ENCODE assay signal across 8 mouse cellular contexts in the genomic region with DNA sequence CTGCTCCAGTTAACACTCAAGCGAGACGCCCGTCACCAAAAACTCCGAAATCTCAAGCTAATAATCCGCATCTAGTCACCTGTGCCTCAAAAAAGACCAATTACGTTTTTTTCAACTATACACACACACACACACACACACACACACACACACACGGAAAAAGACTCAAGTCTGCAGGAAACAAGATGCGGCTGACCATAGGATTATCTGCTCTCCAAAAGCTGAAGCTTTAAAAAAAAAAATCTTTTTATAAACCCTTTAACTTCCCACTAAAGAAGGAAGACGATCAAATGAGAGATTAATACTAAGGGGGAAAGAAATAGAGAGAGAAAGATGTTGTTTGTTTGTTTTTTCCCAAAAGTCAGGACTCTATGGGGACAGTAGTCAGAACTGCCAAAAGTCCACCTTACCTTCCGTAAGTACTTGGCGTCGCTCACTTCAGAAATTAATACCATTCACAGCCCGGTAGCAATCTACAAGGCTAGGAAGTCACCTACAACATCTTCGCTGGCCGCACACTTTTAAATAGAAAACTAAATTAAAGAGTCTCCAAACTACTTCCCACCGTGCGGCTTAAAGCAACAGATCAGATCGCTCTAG. TPM values are rescaled to one million over a fixed set of nuclear protein-coding genes. Genes with fewer than 3 reads are reported as not detected.
DNase-seq lines count a peak whose midpoint lies in the region; ATAC-seq and TF ChIP-seq lines count a peak whose summit lies in the region.

No protein-coding gene starts in this region.

- H3K36me3 ChIP-seq in embryonic facial prominence, embryonic 10.5 days (replicated peaks): no peaks in the 10 kb centered on the region
- H3K36me3 ChIP-seq in hindbrain, postnatal 0 days (ENCODE audit: insufficient read depth, low read length): no peaks in the 10 kb centered on the region

- peaks cover 72% of the 10 kb centered on the region for H3K27me3 ChIP-seq in embryonic facial prominence, embryonic 10.5 days (replicated peaks; ENCODE audit: low read depth, poor library complexity, severe bottlenecking)
- H3K27me3 ChIP-seq in hindbrain, postnatal 0 days (ENCODE audit: insufficient read depth, low read length): peaks cover 13% of the 10 kb centered on the region

- no peak overlapping the region for H3K27ac ChIP-seq in left cerebral cortex, adult 2 months
- H3K27ac ChIP-seq in embryonic facial prominence, embryonic 10.5 days (replicated peaks): peak overlapping the region; percentile 79; the same call in 1 of the 2 replicates
- 0 out of 2 replicates have a peak overlapping the region, but pooled peaks have one; percentile 45 for H3K27ac ChIP-seq in hindbrain, postnatal 0 days

- no peak for TF ChIP-seq CTCF in left cerebral cortex, adult 2 months (IDR thresholded peaks at IDR 0.05)
- TF ChIP-seq CTCF in hindbrain, postnatal 0 days (IDR thresholded peaks at IDR 0.05; ENCODE audit: low read depth): no peak

- H3K4me3 ChIP-seq in left cerebral cortex, adult 2 months: peak overlapping the region; percentile 48
- peak overlapping the region; percentile 62 for H3K4me3 ChIP-seq in embryonic facial prominence, embryonic 10.5 days
- peak overlapping the region; percentile 44 for H3K4me3 ChIP-seq in hindbrain, postnatal 0 days (ENCODE audit: low read length)

- DNase-seq in left cerebral cortex, adult 2 months (ENCODE audit: extremely low spot score in 1 of 2, low spot score in 2 of 2): no peak
- DNase-seq in left cerebral cortex, postnatal 14 days (ENCODE audit: low spot score in 2 of 2): no peak
- no peak for DNase-seq in embryonic facial prominence, embryonic 10.5 days (ENCODE audit: low spot score)
- DNase-seq in hindbrain, postnatal 0 days (ENCODE audit: low spot score): no peak
- DNase-seq in naive thymus-derived CD4-positive, alpha-beta T cell, adult 2 months (ENCODE audit: low read depth): peak; percentile 39
- DNase-seq in gastrocnemius, postnatal 36 days: no peak
- no peak for DNase-seq in right cerebral cortex, postnatal 4 days
- DNase-seq in left cerebral cortex, adult 9 months (ENCODE audit: low spot score in 2 of 2): no peak

- H3K4me1 ChIP-seq in embryonic facial prominence, embryonic 10.5 days: peaks cover 22% of the 10 kb centered on the region
- no peaks in the 10 kb centered on the region for H3K4me1 ChIP-seq in hindbrain, postnatal 0 days (ENCODE audit: insufficient read depth, low read length)

- no peak for ATAC-seq in hindbrain, postnatal 0 days

- H3K4me2 ChIP-seq in hindbrain, postnatal 0 days (ENCODE audit: low read depth, low read length): peak overlapping the region; percentile 92

- H3K9ac ChIP-seq in hindbrain, postnatal 0 days (replicated peaks; ENCODE audit: low read length): peak overlapping the region; percentile 47; the same call in 1 of the 2 replicates

- H3K9me3 ChIP-seq in embryonic facial prominence, embryonic 10.5 days: no peaks in the 10 kb centered on the region
- H3K9me3 ChIP-seq in hindbrain, postnatal 0 days (ENCODE audit: low read length): no peaks in the 10 kb centered on the region

- intact Hi-C loops in left cerebral cortex, adult 2 months (cut with DNase I): no loop called here
- intact Hi-C loops in left cerebral cortex, postnatal 14 days (cut with DNase I): no loop called here
- intact Hi-C loops in gastrocnemius, postnatal 36 days (cut with DNase I): no loop called here

- whole genome bisulfite sequencing in embryonic facial prominence, embryonic 10.5 days: under 1% methylated on average over 18 of the region's 18 CpGs
- 1% methylated on average over 18 of the region's 18 CpGs for WGBS in hindbrain, postnatal 0 days

RNA-seq across cellular contexts. Expression of a gene that starts 22.7 kb away (rescaled TPM):
- 1 to 10 TPM; 1.2 to 1.5 TPM for total RNA-seq in left cerebral cortex, adult 2 months (2021)
- 1 to 10 TPM; 1.2 to 1.6 TPM for total RNA-seq in left cerebral cortex, postnatal 14 days (2021)
- 3.2 and 4.4 TPM in 2 replicates for polyA plus RNA-seq in embryonic facial prominence, embryonic 10.5 days (2016; fragmentation: Nextera tagmentation; extraction: Ambion mirVana)
- 2.5 and 2.6 TPM in 2 replicates for total RNA-seq in hindbrain, postnatal 0 days (2014; rRNA removed)
- 5.0 and 6.0 TPM in 2 replicates for polyA plus RNA-seq in hindbrain, postnatal 0 days (2015; fragmentation: Nextera tagmentation; extraction: Ambion mirVana)
- under 1 TPM; 0.47 to 0.71 TPM for total RNA-seq in gastrocnemius, postnatal 36 days (2021)
